Mouse (Mus musculus): ENCODE results near the gene Cramp1l.
A peak's percentile ranks its signal among the peaks of the same experiment; 100 is the strongest.

Gene Cramp1l

DNA sequence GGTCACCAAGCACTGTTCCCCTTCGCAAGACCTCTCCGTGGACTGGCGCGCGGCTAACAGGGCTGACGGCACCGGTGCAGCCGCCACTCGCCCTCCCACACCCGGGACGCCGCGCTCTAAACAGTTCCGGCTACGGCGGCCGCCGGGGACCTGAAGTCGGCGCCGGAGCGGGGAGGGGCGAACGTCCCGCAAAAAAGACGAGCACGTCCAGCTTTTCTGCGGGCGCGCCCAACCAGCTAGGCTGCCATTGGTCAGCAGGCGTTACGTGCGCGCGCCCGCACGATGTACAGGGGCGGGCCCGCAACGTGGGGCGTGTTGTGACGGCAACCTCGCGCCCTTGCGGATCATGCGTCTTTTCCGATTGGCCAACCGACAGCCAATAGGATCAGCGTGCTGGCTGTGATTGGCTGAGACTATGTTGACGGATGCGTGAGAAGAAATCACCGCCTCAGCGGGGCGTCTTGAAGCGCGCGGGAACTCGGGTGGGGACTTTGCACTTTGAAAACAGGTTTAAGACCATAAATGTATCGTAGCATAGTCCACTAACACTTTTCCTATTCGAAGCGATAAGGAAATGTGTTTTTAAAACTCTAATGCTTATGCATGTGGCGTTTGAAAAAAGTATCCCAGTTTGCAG, at the start of gene Cramp1l, which contains the start of gene Ift140:
Cramp1l (minus strand) TSS at position 134 of the 637 bp plus-strand sequence.
Ift140 (plus strand) TSS at position 431 of the 637 bp plus-strand sequence.
- peak; percentile 98 for DNase-seq (ENCODE audit: low spot score in 2 of 2)

DNA sequence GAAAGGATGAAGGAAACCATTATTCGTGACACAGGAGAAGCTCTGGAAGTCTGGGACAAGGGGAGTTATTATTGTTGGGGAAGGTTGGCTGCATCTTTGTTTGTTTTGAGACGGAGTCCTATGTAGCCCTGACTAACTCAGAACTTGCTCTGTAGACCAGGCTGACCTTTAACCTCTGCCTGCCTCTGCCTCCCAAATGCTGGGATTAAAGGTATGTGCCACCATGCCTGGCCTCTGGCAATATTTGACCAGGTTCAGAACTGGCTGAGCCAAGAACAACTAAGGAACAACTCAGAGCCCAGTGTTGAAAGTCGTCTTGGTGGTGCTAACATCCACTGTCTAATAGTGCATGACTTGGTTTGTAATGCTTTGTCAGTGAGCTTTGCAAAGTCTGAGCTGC, 49.6 kb upstream of the Cramp1l start:
- no peak for DNase-seq (ENCODE audit: low spot score in 2 of 2)

DNA sequence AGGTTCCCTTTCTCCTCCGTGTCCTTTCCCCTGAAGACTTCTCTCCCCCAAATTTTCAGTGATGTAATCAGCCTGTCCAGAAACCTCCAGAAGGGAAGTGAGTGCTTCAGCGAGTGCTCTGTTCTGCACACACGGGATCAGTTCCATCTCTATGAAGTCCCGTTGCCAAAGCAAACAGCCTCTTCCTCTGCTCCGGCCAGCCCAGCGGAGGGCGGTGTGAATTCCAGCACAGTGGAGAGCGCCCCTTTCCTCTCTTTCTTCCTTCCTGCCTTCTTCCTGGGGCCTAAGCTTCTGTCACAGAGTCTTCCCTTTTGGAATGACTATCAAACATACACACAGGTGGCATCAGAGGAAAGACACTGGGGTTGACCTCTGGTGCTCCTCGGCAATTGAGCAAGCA, 48.8 kb upstream of the Cramp1l start:
- DNase-seq (ENCODE audit: low spot score in 2 of 2) = no peak

DNA sequence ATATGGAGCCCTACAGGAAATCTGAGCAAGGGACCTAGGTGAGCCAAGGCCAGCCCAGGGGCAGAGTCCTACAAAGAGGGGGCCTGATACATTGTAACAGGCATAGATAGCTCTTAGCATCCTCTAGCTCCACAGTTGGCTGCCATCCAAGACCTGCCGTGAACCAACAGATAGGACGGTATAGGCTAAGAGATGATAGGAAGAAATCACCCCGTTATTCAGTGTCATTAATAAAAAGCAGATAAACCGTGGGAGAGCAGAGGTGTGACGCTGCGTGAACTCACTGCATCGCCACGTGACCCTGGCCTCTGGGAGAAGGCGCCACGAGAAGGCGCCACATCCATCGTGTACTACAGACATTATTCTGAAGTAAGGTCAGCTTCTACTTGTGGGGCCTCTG, 48.3 kb upstream of the Cramp1l start:
- DNase-seq (ENCODE audit: low spot score in 2 of 2) = peak; percentile 48 to 71

DNA sequence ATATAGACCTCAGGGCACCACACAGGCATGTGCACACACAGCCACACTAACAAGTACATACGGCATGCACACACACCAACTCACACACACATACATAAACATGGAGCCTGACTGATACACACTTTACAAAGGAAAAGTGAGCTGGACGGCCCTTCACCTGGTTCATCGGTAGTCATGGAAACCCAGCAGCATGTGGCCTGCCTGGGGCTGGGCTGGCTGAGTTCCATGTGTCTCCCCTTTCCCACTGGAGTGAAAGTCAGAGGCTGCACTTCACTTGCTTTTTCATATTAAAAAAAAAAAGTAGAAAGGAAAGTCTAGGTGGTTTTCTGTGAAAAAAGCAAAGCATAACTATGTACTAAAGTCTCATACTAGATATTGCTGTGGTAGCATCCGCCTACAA, 47.7 kb upstream of the Cramp1l start:
- DNase-seq (ENCODE audit: low spot score in 2 of 2) = no peak

DNA sequence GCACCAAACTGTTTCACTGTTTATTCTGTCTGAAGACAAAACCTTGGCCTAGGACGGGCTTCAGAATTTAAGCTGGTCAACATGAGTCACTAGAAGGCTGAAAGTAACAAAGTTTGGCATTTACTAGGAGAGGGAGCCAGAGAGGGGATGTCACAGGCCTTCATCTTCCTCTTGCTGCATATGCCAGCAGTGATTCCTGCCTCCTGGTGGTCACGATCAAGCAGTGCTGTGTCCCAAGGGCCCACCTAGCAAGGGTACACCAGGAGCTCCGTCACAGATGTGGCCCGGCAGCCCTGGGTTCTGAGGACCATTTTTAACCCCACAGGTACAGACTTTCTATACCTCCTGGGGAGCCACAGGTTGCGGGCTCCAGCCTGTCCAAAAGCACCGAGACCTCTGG, 41.5 kb upstream of the Cramp1l start:
- DNase-seq (ENCODE audit: low spot score in 2 of 2) = no peak

DNA sequence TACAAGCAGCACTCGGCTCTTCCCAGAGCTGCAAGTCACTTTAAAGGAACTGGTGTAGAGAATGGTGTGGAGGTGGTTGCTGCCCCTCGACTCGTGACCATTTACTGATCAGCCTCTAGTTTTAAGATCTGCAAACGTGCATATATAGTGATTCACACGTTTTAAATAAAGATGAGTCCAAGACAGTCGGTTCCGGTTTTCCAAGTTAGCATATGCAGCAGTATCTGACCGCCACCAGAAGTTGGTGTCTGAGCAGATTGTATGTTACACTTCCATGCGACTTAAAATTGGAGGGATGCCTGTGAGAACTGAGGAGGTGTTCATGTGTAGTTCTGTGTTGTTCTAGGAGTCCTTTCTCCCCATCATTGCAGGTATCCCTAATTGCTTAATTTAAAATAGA, 37.7 kb upstream of the Cramp1l start:
- DNase-seq (ENCODE audit: low spot score in 2 of 2) = no peak

DNA sequence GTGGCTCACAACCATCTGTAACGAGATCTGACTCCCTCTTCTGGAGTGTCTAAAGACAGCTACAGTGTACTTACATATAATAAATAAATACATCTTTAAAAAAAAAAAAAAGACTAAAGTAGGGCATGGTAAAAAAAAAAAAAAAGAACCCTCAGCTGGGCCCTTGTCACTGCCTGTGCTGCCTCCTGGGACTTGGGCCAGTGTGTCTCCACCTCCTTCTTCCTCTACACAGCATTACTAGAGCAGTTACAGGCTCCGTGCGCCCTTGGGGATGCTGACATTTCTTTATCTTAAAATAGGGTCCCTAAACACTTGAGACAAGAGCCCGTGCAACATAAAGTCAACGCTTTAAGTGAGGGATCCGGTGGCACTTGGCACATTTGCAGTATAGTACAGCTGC, 31.6 kb upstream of the Cramp1l start:
- peak in 1 of 2 experiments; percentile 30 for DNase-seq (ENCODE audit: low spot score in 2 of 2)

DNA sequence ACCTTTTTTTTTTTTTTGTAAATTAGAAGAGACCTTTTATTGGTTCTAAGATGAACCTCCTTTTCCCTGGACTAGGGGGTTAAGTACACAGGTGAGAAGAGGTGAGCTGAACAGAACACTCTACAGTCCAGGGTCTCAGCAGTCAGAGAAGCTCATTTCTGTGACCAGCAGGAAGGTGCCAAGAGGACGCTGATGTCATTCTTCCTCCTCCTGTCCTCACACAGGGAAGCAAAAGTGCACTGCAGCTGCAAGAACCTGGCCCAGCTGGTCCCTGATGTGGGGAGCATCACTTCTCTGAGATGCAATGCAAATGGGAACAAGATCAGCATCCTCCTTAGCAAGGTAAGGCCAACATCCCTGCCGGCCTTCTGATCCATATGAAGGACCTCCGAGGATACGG, 29.7 kb upstream of the Cramp1l start:
- no peak for DNase-seq (ENCODE audit: low spot score in 2 of 2)

DNA sequence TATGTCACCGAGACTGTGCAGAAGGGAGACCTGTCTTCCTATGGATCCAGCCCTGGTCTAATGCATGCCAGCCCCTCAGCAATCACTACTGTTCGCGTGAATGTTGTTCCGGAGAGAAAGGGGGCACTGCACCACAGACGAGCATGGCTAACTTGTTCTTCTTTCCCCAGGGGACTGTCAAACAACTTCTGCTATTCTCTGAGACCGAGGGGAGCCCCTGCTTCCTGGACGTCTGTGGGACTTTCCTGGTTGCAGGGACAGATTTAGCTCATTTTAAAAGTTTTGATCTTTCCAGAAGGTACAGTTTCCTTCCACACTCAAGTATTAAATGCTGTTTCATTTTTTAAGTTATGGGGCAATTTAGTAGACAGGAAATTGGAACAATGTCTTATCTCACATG, 29.3 kb upstream of the Cramp1l start:
- DNase-seq (ENCODE audit: low spot score in 2 of 2) = no peak

DNA sequence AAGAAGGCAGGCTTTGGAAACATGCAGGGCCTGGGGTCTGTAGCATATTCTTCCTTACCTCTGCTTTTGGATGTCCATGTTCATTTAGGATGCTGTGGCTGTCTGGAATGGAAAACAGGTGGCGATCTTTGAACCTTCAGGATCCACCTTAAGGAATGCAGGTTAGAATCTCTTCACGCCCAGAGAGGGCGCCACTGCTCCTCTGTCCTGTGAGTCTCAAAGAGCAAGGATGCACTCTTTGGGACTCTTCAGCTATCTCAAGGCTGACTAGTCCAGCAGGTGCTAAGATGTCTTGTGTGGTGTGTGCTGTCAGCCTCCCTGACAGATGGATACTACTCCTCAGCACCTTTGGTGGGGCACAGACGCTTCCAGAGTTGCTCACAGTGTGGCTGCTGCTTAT, 20.6 kb upstream of the Cramp1l start:
- DNase-seq (ENCODE audit: low spot score in 2 of 2) = no peak

DNA sequence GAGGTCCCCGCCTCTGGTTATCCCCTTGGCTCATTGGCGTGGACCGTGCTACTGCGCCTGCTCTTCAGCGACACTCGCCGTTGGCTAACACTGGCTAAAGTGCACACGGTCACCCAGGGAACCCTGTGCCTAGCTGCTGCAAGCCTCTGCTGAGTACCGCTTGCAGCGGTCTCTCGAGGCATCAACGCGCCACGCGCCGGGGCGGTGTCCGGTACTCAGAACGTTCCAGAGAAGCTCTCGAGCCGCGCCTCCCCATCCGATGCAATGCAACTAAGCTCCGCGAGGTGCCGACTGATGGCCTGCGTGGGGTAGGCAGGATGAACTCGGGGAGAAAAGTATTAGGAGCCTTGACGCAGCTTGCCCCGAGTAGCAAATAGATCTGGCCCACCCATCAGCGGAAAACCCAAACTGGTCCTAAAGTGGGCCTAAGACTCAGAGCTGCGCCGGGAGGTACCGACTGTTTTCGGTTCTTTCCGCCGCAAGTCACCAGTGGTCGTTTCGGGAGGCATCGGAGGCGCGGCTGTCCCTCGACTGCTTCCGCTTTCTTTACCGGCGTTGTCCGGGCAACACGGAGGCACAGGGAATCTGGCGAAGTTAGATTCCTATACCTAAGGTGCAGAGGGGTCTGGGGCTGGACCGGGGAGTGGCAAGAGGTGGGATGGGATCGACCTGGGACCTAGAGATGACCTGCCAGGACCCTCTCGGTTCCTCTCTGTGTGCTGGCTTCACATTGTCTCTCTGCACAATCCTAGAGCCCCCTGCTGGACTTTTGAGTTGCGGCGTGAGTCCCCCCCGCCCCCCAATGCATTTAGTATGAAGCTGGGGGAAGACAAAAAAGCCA, 924 bp upstream of the Cramp1l start:
- DNase-seq (ENCODE audit: low spot score in 2 of 2) = peak; percentile 75 to 89

DNA sequence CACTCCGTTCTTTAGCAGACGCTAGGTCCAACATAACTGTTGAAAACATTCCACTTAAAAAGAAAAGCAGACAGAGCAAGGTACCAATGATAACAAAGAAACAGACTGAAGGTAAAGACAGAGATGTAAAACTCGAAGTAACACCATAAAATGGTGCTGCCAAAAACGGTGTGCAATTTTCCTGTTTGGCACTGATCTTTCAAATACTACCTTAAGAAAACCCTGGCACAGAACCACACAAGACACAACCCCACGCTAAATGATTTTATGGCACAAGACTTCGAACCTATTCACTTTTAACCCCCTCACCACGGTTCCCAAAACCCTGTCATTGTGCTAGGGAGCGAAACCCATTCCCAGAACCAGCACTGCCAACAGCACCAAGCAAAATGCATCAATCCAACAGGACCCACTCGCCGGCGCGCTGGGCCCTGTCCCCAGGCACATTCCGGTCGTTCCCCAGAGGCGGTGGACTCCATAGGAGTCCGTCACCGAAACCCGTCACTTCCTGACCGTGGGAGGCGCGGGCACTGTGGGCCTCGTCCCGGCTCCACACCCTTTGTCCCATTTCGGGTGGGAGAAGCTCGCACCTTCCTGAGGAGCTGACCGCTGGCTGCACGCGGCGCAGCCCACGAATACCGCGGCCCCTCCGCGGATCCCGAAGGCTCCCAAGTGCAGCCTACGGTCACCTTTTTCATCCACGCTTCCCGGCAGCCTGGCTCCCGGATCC, 582 bp downstream of the Cramp1l start:
- DNase-seq (ENCODE audit: low spot score in 2 of 2) = peak; percentile 50 to 80

DNA sequence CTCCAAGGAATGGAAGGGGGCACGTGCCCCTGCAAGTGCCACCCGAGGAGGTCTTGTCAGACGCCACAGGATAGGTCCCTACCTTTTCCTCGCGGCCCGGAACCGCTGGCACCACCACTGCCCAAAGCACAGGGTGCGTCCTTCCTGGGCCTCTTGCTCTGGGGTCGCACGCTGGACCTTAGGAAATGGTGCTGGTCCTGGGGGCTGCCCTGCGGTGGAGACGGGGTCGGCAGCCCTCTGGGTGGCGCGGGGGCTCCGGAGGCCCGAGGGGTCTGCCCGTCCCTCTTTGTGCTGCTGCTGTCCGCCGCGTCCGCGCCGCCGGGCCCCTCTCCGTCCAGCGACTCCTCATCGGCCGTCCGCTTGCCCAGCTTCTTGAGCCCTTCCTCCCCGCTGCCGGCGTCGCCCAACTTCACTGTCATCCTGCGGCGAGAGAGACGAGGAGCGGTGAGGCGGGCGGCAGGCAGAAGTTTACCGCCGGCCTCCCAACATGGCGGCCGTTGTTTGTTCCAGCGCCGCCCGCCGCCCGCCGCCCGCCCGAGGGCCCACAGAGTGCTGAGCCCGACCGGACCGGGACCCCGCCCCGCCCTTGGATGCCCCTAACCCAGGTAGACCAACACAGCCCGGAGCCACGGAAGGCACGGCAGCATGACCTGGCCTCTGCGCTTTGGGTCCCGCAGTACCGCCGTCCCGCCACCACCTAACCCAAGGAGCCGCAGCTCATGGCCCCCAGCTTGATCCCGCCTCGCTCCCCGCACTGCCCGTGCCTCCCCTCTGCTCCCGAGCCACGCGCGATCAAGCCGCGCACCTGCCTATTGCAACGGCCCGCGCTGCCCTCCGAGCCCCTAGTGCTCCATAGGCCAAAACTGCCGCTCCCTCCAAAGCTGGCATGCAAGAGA, 1.7 kb downstream of the Cramp1l start:
- peak; percentile 55 to 80 for DNase-seq (ENCODE audit: low spot score in 2 of 2)

DNA sequence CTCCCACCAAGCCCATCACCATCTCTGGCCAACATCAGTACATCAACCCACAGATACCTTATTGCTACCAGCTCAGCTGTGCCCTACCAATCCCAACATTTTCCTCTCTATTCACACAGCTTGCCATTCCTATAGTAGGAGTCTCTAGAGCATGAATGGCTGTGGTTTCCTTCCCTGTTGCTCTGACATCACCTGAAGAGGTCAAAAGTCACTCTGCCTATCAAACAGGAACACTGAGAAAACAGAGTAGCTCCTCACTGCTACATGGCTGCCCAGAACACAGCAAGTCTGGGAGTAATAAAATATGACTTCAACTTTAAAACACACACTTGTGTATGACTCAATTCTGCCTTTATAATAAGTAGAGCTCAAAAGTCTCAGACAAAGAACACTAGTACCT, 8.1 kb downstream of the Cramp1l start:
- DNase-seq (ENCODE audit: low spot score in 2 of 2) = no peak

DNA sequence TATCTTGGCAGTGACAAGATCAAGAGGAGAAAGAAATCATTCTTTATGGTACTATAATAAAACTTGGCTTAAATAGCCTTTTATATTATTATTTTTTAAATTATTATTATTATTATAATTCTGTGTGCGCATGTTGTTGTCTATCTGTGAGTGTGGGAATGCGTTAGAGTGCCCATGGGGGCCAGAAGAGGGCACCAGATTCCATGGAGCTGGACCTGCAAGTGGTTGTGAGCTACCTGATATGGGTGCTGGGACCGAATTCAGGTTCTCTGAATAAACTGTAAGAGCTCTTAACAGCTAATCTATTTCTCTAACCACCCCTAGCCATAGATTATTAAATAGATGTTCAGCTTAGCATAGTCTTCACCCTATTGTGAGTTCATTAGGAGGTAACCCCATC, 10.5 kb downstream of the Cramp1l start:
- no peak for DNase-seq (ENCODE audit: low spot score in 2 of 2)

DNA sequence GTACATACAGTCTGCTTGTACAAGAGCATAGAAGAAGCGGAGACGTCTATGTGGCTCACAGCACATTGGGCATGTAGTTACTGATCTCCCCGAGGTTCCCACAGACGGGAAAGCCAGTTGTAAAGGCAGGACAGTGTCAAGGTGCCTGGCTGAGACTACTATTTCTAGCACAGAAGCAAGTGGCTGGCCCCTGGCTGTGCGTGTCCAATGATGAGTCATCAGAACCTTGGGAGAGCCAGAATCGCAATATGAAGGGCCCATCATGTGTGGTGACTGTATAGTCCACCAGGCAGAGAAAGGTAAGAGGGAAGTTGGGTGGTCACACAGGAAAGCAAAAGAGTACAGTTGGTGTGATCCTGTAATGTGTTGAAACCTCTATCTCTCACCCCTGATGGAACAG, 20.9 kb downstream of the Cramp1l start:
- DNase-seq (ENCODE audit: low spot score in 2 of 2) = no peak

DNA sequence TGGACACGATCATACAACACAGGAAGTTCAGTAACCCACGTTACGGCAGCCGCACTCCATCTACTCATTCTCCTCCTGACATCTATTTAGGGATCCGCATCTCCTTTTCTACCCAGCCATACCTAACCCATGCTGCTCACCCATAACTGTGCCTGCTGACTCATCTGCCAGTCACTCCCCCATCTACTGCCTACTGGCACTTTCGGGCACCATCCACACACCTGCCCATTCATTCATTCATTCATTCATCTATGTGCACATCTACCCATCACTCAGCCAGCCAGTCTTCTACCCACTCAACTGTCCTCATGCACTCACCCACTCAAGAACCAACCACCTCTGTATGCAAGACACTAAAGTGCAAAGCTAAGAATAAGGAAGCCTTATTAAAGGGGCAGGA, 28.4 kb downstream of the Cramp1l start:
- DNase-seq (ENCODE audit: low spot score in 2 of 2) = no peak

DNA sequence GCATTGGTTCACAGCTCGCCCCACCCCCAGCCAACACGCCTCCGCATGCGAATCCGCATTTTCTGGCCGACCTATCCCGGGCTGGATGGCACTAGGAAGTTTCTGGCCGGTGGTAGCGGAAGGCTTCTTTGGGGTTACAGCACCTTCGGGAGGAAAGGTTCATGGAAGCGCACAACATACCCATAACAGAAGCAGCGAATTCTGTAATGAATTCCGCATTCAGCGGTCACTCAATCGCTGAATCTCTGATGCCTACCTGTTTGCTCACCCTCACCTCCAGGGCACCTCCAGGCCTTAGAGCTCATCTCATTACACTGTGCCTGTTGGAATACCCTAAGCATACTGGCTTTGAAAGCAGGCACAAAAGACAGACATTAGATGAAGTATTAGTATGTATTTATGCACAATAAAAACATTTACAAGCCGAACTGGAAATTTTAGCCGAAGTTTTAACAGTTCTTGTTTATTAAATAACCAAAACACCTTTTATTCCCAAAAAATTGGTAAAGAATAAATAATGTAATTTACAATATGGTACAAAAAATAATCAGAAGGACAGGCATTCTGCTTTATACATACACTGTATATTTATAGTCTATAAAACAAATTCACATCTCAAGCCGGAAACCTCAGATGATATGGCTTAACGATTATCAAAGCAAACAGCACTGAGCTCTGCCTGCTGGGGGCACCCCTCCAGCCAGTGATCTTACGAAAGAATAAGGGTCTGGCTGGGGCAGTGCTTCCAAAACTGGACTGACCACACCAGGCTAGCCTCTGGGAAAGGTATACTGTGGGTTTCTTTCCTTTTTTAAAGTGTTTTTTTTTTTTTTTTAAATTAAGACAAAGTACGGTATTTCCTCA, 54.5 kb downstream of the Cramp1l start:
- DNase-seq (ENCODE audit: low spot score in 2 of 2) = no peak

DNA sequence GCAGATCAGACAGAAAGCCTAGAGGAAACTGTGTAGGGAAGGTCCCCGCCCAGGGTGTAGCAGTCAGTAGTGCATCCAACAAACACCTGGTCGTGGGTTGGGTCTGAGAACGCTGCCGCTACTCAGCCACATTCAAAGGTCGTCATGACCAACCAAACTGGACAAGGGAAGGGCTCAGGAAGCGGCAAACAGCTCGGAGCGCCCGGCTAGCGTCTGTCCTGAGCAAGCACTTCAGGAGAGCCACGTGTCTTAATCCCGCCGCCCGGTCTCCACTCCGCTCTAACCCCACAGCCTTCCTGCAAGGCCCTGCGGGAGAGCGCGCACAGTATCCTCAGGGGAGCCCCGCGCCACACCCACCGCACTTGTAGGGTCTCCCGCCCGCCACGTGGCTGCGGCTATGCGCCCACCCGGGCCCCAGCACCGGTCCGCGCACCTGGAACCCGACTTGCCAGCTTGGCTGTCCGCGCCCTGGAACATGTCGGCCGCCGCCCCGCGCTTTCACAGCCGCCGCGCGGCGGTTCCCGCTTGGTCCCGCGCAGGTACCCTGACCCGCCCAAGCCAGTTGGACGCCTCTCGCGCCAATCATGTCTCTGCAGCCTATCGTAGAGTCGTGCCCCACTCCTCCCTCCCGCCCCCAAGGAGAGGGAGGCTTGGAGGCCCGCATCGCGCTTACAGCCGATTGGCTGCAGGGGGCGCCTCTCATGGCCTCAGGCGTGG, 55.3 kb downstream of the Cramp1l start, which contains the start of gene Jpt2:
Jpt2 (minus strand) TSS at position 555 of the 717 bp plus-strand sequence.
- DNase-seq (ENCODE audit: low spot score in 2 of 2) = peak; percentile 97 to 98

Data from spleen, postnatal 4 days (tissue).